Mouse (Mus musculus): Measurements from ENCODE around the gene Arl14ep. TPM values are rescaled to one million over a fixed set of nuclear protein-coding genes. Genes with fewer than 3 reads are reported as not detected.
"Not testable (repeated sequence)": the region's sequence is repeated elsewhere in the genome, so short reads cannot be mapped to it uniquely, and the experiment has no call there.

Gene Arl14ep
- polyA plus RNA-seq (2014; fragmentation: Nextera tagmentation; extraction: Ambion mirVana) = 58.1 and 61.3 TPM in 2 replicates

GRCm38 (mm10) chr2:106973959-106974639 lies at the start of gene Arl14ep:
TSS of gene Arl14ep (minus strand) at chr2:106974424.
- H3K27me3 ChIP-seq (ENCODE audit: control insufficient read depth, insufficient read depth, low read length) = no peaks in the 10 kb centered on the region
- ATAC-seq (replicated peaks; ENCODE audit: low FRiP score) (peak; percentile 97), DNase-seq (ENCODE audit: low spot score) (peak; percentile 92)

DNA sequence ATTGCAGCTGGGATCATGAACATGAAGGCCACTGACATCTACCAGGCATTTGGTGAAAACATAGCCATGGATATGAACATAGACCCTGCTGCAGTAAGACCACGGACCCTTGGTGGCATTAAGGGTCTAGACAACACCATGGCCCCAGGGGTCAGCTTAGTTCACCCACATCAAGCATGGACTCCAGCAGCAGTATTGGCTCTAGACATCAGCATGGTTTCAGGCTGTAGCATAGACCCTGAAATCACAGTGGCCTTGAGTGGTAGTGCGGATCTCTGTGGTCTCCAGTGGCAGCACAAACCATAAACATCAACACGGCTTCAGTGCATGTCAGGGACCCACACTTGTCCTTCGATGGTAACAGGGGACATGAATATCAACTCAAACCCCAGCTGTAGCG lies 48.5 kb upstream of the Arl14ep start:
- no peak for ATAC-seq (replicated peaks; ENCODE audit: low FRiP score)
- no peak overlapping the region for H3K27ac ChIP-seq (ENCODE audit: low read depth, low read length)
- 93% methylated on average over 5 of the region's 5 CpGs for WGBS

More at GRCm38 (mm10) chr2:106973959-106974639, at the start of gene Arl14ep:
- peak within 1 kb of the TSS; percentile 94 for H3K9ac ChIP-seq (ENCODE audit: low read length)
- H3K27ac ChIP-seq (ENCODE audit: low read depth, low read length) = no peak within 1 kb of the TSS
- H3K36me3 ChIP-seq (ENCODE audit: control insufficient read depth, insufficient read depth, low read length) = no peaks in the 10 kb centered on the region
- H3K9me3 ChIP-seq (ENCODE audit: control insufficient read depth, low read length) = no peaks in the 10 kb centered on the region
- peak within 1 kb of the TSS; percentile 64 for H3K4me2 ChIP-seq (ENCODE audit: low read depth, low read length, severe bottlenecking)
- peak within 1 kb of the TSS; percentile 78 for H3K4me3 ChIP-seq (ENCODE audit: low read depth, low read length)
- H3K4me1 ChIP-seq (replicated peaks; ENCODE audit: control insufficient read depth, insufficient read depth, low read length) = peaks cover 4% of the 10 kb centered on the region; the same call in 1 of the 2 replicates
- 1% methylated on average over 36 of the region's 36 CpGs for WGBS

DNA sequence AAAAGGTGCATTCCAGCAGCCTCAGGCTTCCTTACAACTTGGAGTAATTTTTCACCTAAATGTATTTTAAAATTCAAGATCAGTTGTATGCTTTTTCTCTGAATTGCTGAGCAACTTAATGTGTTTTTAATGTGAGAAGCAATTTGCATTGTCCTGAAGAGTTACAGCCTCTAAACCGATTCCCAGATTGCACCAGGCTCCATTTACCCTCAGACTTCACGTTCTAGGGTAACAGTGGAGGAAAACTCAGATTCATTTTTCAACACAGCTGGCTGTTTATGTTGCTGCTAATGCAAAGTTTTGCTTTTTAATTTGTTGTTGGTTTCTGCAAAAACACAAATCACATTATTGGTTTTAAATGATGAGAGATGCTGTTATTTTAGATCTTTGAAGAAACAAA lies 45.1 kb upstream of the Arl14ep start:
- H3K4me2 ChIP-seq (ENCODE audit: low read depth, low read length, severe bottlenecking) = no peak overlapping the region
- H3K36me3 ChIP-seq (ENCODE audit: control insufficient read depth, insufficient read depth, low read length) = no peaks in the 10 kb centered on the region
- ATAC-seq (replicated peaks; ENCODE audit: low FRiP score) (no peak), DNase-seq (ENCODE audit: low spot score) (no peak)
- H3K4me1 ChIP-seq (replicated peaks; ENCODE audit: control insufficient read depth, insufficient read depth, low read length) = no peaks in the 10 kb centered on the region
- no peaks in the 10 kb centered on the region for H3K27me3 ChIP-seq (ENCODE audit: control insufficient read depth, insufficient read depth, low read length)
- H3K9me3 ChIP-seq (ENCODE audit: control insufficient read depth, low read length) = no peaks in the 10 kb centered on the region
- WGBS = 84% methylated on average over 2 of the region's 2 CpGs
- H3K27ac ChIP-seq (ENCODE audit: low read depth, low read length) = no peak overlapping the region
- H3K9ac ChIP-seq (ENCODE audit: low read length) = no peak overlapping the region
- H3K4me3 ChIP-seq (ENCODE audit: low read depth, low read length) = no peak overlapping the region

More for the DNA sequence above, 48.5 kb upstream of the Arl14ep start:
- no peaks in the 10 kb centered on the region for H3K4me1 ChIP-seq (replicated peaks; ENCODE audit: control insufficient read depth, insufficient read depth, low read length)
- no peak overlapping the region for H3K9ac ChIP-seq (ENCODE audit: low read length)
- H3K4me2 ChIP-seq (ENCODE audit: low read depth, low read length, severe bottlenecking) = no peak overlapping the region
- no peaks in the 10 kb centered on the region for H3K27me3 ChIP-seq (ENCODE audit: control insufficient read depth, insufficient read depth, low read length)
- H3K9me3 ChIP-seq (ENCODE audit: control insufficient read depth, low read length) = no peaks in the 10 kb centered on the region
- no peaks in the 10 kb centered on the region for H3K36me3 ChIP-seq (ENCODE audit: control insufficient read depth, insufficient read depth, low read length)
- DNase-seq (ENCODE audit: low spot score) = no peak
- H3K4me3 ChIP-seq (ENCODE audit: low read depth, low read length) = no peak overlapping the region

DNA sequence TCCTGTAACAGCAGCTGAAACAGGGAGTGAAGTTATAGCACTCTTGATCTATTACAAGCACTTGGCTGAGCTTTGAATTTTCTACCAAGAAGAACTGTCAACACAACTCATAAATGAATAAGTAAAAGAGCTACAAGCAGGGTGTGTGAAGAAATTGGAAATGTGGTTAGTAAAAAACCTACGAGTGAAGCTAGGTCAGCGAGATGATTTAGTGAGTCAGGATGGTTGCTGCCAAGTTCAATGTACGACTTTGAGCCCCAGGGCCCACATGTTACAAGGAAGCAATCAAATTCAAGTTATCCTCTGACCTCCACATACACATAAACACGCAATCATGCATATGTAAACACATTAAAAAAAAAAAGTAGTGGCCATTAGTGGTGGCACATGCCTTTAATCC lies 38.9 kb upstream of the Arl14ep start:
- Histone ChIP-seq H3K4me3 (ENCODE audit: low read depth, low read length) (no peak overlapping the region), H3K9ac (ENCODE audit: low read length) (no peak overlapping the region), H3K27ac (ENCODE audit: low read depth, low read length) (no peak overlapping the region), H3K4me1 (replicated peaks; ENCODE audit: control insufficient read depth, insufficient read depth, low read length) (no peaks in the 10 kb centered on the region), H3K36me3 (ENCODE audit: control insufficient read depth, insufficient read depth, low read length) (no peaks in the 10 kb centered on the region), H3K4me2 (ENCODE audit: low read depth, low read length, severe bottlenecking) (no peak overlapping the region), H3K27me3 (ENCODE audit: control insufficient read depth, insufficient read depth, low read length) (no peaks in the 10 kb centered on the region), H3K9me3 (ENCODE audit: control insufficient read depth, low read length) (no peaks in the 10 kb centered on the region)
- ATAC-seq (replicated peaks; ENCODE audit: low FRiP score) (no peak), DNase-seq (ENCODE audit: low spot score) (no peak)
- 92% methylated on average over 4 of the region's 4 CpGs for WGBS

GRCm38 (mm10) chr2:107012318-107012717 lies 38.1 kb upstream of the Arl14ep start:
- H3K9me3 ChIP-seq (ENCODE audit: control insufficient read depth, low read length) = no peaks in the 10 kb centered on the region
- H3K4me3 ChIP-seq (ENCODE audit: low read depth, low read length) = no peak overlapping the region
- H3K36me3 ChIP-seq (ENCODE audit: control insufficient read depth, insufficient read depth, low read length) = no peaks in the 10 kb centered on the region
- WGBS = 89% methylated on average over 4 of the region's 4 CpGs
- no peak overlapping the region for H3K9ac ChIP-seq (ENCODE audit: low read length)
- no peak overlapping the region for H3K4me2 ChIP-seq (ENCODE audit: low read depth, low read length, severe bottlenecking)
- no peaks in the 10 kb centered on the region for H3K27me3 ChIP-seq (ENCODE audit: control insufficient read depth, insufficient read depth, low read length)
- no peak for DNase-seq (ENCODE audit: low spot score)
- no peaks in the 10 kb centered on the region for H3K4me1 ChIP-seq (replicated peaks; ENCODE audit: control insufficient read depth, insufficient read depth, low read length)
- H3K27ac ChIP-seq (ENCODE audit: low read depth, low read length) = no peak overlapping the region
- ATAC-seq (replicated peaks; ENCODE audit: low FRiP score) = no peak

GRCm38 (mm10) chr2:107010160-107010559 lies 35.9 kb upstream of the Arl14ep start:
- Histone ChIP-seq H3K27me3 (ENCODE audit: control insufficient read depth, insufficient read depth, low read length) (no peaks in the 10 kb centered on the region), H3K4me3 (ENCODE audit: low read depth, low read length) (no peak overlapping the region), H3K9ac (ENCODE audit: low read length) (no peak overlapping the region), H3K4me1 (replicated peaks; ENCODE audit: control insufficient read depth, insufficient read depth, low read length) (no peaks in the 10 kb centered on the region), H3K36me3 (ENCODE audit: control insufficient read depth, insufficient read depth, low read length) (no peaks in the 10 kb centered on the region), H3K4me2 (ENCODE audit: low read depth, low read length, severe bottlenecking) (no peak overlapping the region), H3K9me3 (ENCODE audit: control insufficient read depth, low read length) (no peaks in the 10 kb centered on the region), H3K27ac (ENCODE audit: low read depth, low read length) (no peak overlapping the region)
- ATAC-seq (replicated peaks; ENCODE audit: low FRiP score) (no peak), DNase-seq (ENCODE audit: low spot score) (no peak)
- WGBS = 80% methylated on average over 6 of the region's 6 CpGs

DNA sequence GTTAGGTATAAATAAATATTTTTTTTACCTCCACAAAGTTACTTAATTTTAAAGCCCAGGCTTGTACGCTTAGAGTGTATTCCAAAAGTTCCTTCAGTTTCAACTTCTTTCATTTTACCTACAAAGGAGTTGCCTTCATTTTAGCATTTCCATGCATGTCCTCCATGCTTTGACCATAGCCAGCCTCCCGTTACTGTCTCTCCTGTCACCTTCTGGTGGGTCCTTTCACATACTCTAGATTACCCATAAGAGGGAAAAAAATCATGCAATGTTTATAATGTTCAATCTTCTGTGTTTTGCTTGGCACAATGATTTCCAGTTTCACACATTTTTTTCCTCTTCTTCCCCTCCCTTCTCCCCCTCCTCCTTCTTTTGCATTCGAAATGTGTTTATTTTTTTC lies 32.2 kb upstream of the Arl14ep start:
- no peaks in the 10 kb centered on the region for H3K9me3 ChIP-seq (ENCODE audit: control insufficient read depth, low read length)
- no peaks in the 10 kb centered on the region for H3K4me1 ChIP-seq (replicated peaks; ENCODE audit: control insufficient read depth, insufficient read depth, low read length)
- no peak overlapping the region for H3K27ac ChIP-seq (ENCODE audit: low read depth, low read length)
- H3K36me3 ChIP-seq (ENCODE audit: control insufficient read depth, insufficient read depth, low read length) = no peaks in the 10 kb centered on the region
- no peaks in the 10 kb centered on the region for H3K27me3 ChIP-seq (ENCODE audit: control insufficient read depth, insufficient read depth, low read length)
- H3K4me3 ChIP-seq (ENCODE audit: low read depth, low read length) = no peak overlapping the region
- H3K4me2 ChIP-seq (ENCODE audit: low read depth, low read length, severe bottlenecking) = no peak overlapping the region
- DNase-seq (ENCODE audit: low spot score) = no peak
- WGBS = 84% methylated on average over 3 of the region's 3 CpGs
- ATAC-seq (replicated peaks; ENCODE audit: low FRiP score) = no peak
- H3K9ac ChIP-seq (ENCODE audit: low read length) = no peak overlapping the region

DNA sequence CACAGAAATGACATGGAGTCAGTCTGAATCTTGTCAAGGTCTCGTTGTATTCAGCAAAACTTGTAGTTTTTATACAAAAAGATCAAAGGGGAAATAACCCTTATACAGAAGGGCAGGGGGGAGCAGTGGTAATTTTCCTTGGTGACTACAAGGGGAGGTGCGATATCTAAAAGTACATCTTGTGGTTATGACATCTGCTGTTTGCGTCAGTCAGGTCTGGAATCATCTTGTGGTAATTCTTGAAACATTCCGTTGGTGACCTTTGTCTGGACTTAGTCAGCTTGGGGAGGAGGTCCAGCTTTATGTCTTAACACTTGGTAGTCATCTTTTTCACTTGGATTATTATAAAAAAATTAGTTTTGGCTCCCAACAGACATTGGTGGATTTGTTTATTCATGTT lies 31.7 kb upstream of the Arl14ep start:
- not testable (repeated sequence) for H3K4me2 ChIP-seq (ENCODE audit: low read depth, low read length, severe bottlenecking); H3K4me3 ChIP-seq (ENCODE audit: low read depth, low read length); ATAC-seq (replicated peaks; ENCODE audit: low FRiP score); H3K36me3 ChIP-seq (ENCODE audit: control insufficient read depth, insufficient read depth, low read length); H3K27me3 ChIP-seq (ENCODE audit: control insufficient read depth, insufficient read depth, low read length); H3K27ac ChIP-seq (ENCODE audit: low read depth, low read length); H3K9me3 ChIP-seq (ENCODE audit: control insufficient read depth, low read length); DNase-seq (ENCODE audit: low spot score); H3K9ac ChIP-seq (ENCODE audit: low read length); H3K4me1 ChIP-seq (replicated peaks; ENCODE audit: control insufficient read depth, insufficient read depth, low read length)
- WGBS = 87% methylated on average over 4 of the region's 4 CpGs

DNA sequence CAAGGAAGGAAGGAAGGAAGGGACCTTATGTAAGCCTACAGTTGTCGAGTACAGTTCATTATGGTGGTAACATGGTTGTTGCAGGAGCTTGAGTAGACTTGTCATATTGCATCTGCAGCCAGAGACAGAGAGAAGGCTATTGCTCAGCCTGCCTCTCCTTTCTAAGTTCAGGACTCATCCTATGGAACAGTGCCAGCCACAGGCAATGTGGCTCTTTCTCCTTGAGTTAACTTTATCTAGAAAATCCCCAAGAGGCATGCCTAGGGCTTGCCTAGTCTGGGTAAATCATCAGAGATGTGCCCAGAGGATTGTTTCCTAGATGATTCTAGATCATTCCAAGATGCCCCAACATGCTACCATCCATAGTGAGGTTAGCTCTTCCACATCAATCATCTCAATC lies 17.0 kb upstream of the Arl14ep start:
- WGBS = 81% methylated on average over 1 of the region's 1 CpGs
- H3K9ac ChIP-seq (ENCODE audit: low read length) = no peak overlapping the region
- H3K27me3 ChIP-seq (ENCODE audit: control insufficient read depth, insufficient read depth, low read length) = no peaks in the 10 kb centered on the region
- ATAC-seq (replicated peaks; ENCODE audit: low FRiP score) = no peak
- H3K9me3 ChIP-seq (ENCODE audit: control insufficient read depth, low read length) = no peaks in the 10 kb centered on the region
- H3K4me3 ChIP-seq (ENCODE audit: low read depth, low read length) = no peak overlapping the region
- no peaks in the 10 kb centered on the region for H3K36me3 ChIP-seq (ENCODE audit: control insufficient read depth, insufficient read depth, low read length)
- no peak overlapping the region for H3K4me2 ChIP-seq (ENCODE audit: low read depth, low read length, severe bottlenecking)
- H3K27ac ChIP-seq (ENCODE audit: low read depth, low read length) = no peak overlapping the region
- H3K4me1 ChIP-seq (replicated peaks; ENCODE audit: control insufficient read depth, insufficient read depth, low read length) = no peaks in the 10 kb centered on the region
- DNase-seq (ENCODE audit: low spot score) = no peak

Measured in forebrain, embryonic 11.5 days (tissue).